Mouse (Mus musculus) Muller cell, postnatal 12 days (primary cell): Measurements from ENCODE around the gene Agap1.

ENCODE experiments used
- DNase-seq: peaks from one replicate; pipeline ENCODE4 v3.0.0-alpha.2; 2015; ENCODE audit errors: inconsistent ontology term

Gene Agap1

DNA sequence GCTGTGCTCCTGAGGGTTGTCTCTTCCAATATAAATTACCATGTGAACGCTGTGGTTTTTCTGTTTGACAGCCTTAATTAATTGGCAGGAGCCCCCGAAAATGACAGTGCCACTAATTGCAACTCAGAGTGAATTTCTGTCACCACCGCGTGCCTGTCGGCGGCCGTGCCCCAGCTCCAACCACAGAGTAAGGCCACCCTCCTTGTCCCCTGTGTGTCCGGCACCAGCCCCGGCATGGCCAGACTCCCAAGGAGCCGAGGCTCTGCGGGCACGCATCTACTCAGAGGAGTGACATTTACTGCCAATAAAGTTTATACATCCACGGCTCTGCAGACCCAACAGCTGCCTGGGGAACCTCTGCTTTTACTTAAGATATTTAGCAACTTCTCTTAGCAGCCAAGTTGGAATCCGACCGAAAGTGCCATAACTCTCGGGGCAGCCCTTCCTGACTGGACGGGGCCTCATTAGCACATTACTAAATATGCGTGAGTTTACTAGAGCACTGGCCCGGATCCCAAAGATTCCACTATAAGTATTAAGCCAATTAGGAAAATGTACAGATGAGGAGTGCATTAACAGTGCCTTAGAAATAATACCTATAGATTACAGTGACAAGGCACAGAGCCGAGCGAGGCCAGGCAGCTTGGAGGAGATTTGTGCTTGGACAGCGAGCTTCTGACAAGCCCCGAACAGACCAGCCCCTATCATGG, 394.7 kb downstream of the Agap1 start:
- DNase-seq, result peak; percentile 86

DNA sequence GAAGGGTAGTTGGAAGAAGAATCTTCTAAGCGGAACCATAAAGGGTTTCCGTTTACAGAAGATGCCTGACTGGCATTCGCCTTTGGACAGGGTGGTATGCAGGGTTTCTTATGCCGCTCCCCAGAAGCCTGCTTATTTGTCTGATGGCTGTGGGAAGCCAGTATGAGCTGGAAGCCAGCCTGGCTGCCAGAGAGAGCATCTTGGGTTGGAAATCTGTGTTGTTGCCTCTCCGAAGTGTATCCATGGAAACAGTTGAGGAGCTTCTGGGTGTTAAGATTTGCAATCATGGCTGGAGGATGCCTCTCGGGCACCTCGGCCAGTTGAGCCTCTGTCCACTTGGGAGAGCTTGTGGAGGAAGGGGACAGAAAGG, 395.2 kb downstream of the Agap1 start:
- peak; percentile 33 for DNase-seq

DNA sequence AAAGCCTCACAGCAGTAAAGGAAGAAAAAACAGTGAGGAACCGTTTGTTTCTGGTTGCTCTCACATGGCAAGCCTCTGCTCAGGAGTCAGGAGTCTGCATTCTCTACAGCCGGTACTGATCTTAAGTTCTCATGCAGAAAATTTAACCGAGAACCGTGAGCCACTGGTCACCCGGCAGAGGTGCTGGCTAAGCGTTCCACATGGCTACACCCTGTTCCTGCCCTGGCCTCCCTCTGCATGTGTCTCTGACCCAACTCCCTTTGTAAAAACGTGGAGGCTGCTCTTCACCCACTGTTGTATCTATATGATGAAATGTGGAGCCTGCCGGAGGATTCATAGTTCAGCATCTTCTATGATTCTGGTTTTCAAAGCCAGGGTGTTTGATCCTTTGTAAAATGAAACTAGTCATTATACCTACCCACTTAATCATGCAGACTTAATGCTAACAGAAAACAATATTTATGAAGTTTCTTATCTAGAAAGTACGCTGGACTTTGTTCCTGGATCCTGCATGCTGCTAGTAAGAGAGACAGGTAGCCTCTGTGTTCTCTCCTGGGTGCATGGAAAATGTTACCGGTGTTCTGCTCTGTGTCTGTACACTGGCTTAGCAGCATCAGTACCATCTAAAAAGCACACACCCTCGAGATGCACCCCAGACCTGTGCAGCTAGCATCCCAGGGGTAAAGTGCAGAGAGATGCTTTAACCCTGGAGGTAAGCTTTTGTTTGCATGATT, 396.2 kb downstream of the Agap1 start:
- DNase-seq, result no peak

DNA sequence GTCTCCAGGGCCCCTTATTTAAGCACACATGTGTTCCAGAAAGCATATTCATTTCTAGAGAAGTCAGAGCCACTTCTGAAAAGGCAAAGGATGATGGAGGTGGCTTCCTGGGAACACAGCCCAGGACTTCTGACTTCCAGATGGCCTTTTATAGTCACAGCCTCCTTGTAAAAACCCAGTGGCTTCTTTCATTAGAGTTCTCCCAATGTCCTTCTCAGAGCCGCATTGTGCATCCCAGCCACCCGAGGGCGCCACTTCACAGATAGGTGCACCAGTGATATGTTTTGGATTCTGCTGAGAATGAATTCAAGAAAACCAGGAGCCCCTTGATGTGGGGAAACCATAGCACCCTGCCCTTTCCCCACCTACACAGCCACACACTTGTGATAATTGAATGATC, 404.6 kb downstream of the Agap1 start:
- DNase-seq, result peak; percentile 37

DNA sequence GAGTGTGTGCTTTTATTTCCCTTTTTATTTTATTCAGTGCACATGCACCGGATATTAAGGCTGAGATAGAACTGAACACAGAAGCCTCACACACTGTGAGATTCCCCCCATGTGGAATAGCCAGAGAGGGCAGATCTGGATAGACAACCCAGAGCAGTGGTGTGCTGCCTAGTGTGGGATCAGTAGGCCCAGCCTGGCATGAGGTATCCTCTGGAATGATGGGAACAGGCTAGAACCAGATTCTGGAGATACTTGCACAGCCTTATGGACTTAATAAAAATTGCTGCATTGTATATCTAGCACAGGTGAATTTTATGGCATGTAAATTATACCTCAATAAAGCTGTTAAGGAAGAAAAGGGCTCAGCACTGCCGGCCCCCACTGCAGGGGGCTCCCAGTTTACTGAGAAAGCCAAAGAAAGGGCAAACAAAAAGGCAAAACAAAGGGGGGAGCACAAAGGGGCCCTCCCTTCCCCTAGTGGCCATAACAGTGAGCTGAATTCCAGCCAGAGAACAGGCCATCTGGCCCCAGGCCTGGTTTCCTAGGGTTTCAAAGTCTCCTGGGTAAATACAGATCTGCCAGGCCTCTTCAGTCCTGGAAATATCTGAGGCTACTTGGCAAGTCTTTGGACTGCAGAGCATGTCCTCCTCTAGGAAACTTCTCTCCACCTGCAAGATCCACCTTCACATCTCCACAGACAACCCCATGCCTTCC, 405.6 kb downstream of the Agap1 start:
- peak; percentile 37 for DNase-seq

DNA sequence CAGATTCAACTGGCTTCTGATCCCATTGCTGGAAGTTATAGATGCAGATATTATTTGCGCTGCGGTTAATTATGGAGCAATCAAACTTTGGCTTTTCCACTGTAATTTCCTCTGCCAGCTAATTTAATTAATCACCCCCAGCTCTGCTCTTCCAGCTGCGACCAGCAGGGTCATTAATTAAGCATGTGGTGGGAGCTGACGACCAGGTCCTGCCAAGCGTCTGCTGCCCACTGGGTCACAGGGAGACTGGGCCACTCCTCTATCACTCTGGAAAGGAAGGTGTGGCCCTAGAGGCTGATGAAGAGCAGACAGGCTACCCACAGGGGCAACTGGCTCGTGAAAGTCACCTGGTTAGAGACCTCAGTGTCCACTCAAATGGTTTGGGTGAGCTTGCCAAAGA, 411.2 kb downstream of the Agap1 start:
- DNase-seq, result no peak

DNA sequence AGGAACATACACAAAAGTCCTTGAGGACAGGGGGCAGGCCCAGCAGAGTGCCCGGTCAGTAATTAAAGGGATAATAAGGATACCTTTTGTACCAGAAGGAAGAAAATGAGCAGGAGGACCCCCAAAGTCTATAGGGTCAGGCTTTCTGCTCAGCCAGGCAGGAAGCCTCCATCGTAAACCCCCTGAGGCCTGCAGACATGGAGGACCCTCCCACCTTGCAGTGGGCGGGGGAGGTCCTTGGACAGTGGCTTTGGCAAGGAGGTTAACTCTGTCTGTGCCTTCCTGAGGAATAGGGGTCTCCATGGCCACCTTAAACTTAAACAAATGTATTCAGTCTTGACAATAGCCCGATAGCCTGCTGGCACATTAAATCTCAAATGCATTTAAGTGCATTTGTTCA, 413.2 kb downstream of the Agap1 start:
- DNase-seq, result no peak

DNA sequence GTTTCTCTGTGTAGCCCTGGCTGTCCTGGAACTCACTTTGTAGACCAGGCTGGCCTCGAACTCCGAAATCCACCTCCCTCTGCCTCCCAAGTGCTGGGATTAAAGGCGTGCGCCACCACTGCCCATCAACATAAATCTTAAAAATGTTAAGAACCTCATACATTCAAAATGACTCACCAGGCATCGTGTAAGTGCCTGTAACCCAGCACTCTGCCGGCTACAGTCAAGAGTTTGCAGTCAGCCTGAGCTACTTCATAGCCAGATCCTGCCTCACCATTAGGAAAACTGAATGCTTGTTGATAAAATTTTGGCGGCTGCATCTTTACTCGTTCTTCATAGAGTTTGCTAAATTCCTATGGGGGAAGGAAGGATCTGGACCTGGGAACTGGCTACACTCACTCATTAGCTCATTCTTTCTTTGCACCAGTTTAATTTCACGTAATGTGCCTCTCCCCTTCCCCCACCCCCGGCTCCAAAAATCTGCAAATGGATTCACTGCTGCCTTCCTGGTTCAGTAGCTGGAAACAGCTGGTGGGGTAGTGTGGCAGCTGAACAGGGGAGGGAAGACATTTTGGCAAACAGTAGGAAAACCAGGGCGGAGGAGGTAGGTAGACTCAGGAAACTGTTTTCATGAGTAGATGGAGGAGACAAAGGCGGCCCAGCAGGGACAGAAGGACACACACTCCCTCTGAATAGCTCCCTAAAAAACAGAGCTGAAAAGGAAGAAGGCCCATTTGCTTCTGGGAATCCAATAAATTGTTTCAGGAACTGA, 415.7 kb downstream of the Agap1 start:
- DNase-seq, result peak; percentile 16

DNA sequence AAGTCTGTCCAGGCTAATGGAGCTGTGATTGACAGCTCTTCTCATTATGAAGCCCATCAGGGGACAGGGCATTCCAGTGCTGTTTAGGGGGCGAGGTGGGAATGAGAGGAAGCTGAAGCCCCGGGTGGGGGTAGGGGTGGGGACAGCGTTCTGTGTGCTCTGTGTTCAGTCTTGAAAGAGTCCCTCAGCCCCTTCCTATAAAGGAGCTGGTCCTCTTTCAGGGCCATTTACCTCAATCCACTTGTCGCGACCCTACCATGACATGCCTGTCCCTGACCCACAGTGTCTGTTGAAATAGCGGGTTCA, 416.3 kb downstream of the Agap1 start:
- no peak for DNase-seq

DNA sequence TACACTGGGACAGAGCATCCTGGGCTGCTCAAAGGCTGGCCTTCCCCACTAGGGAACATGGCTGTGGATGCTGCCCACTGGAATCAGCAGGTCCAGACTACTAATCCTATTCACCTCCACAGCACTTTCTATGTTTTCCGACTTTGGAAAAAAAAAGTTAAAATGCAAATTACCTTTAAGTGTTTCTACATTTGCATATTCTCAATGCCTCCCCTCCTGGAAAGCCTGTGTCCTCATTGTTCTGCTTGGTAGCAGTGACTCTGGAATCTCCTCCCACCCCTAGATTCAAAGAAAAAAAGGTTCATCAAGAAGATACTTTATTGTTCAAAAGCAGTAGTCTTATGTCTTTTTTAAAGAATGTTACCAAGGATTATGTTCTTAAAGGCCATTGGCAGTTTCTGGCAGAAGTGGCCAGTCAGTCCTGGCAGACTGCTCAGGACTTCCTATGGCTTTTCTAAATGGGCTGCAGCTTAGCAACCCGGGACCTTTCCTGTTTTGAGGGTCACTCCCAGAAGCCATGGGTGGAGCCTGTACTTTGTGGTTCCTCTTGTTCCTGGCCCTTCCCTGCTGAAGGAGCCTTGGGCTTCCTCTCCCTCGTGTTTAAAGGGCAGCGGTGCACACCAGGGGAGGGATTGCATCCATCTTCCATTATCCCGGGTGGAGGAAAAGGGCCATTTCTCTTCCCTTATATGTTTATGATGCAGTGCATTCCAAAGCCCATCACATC, 421.9 kb downstream of the Agap1 start:
- DNase-seq, result no peak

DNA sequence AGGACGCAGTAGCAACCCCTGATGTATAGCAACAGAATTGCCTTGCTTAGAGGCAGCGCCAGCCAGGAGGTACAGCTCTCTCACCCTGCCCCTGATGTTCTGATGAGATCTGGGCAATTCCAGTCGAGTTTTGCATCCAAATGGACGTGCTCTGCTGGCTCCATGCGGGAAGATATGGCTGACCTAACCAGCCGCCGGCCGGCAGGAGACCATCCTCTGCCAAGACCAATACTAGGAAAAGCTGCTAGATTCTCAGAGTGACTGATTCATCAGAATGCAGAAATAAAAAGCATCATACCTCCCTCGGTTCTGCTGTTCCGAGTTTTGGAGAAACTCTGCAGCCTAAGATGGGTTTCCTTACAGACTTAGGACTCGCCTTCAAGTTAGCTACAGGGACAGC, 423.9 kb downstream of the Agap1 start:
- DNase-seq, result peak; percentile 40

DNA sequence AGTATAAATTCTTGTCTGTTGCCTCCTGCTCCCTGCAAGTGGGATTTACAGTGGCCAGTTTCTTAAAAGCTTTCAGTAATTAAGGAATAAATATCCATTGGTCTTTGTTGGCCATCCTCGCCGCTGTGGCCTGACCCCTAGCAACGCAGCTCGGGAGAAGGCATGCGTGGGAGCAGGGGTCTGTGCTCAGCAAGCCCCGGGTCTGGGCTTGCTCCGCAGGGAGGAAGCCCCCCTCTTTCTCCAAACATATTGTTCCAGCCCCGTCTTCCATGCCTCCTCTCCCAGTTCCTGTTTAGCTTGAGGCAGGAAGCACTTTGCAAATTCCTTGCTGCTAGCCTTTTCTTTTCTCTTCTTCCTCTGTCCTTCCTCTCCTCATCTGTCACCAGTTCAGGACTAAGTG, 425.6 kb downstream of the Agap1 start:
- DNase-seq, result no peak

DNA sequence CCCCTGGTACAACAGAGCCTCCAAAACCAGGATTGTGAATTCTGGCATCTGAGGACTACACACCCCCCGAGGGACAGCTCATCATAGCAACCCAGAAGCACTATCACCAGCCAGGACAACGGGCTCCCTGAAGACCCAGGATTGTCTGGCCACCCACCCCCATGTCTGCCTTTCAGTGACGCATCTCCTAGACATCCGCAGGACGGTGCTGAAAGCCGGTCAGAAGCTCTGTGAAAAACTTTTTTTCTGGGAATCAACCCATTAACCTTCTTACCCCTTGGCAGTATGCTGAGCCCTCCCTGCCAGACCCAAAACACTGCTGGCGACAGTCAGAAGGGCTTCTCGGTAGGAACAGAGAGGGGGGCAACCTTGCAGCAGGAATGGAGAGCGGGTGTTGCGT, 426.2 kb downstream of the Agap1 start:
- peak; percentile 80 for DNase-seq

DNA sequence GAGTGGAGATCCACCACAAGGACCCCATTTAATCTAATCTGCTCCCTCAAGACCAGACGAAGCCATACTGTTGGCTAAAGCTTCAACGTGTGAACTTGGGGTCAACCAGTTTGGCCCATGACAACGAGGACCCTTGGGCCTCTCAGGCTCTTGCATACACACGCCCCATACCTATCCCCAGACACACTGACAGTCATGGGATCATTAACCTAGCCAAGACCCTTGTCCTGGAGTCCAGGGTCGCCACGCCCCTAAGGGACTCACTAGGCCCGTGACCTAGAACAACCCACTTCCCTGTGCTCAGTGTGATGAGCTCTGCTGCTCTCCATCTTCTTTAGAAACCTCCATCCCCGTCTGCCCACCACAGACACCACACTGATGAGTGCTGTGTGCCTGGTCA, 429.7 kb downstream of the Agap1 start:
- DNase-seq, result no peak

DNA sequence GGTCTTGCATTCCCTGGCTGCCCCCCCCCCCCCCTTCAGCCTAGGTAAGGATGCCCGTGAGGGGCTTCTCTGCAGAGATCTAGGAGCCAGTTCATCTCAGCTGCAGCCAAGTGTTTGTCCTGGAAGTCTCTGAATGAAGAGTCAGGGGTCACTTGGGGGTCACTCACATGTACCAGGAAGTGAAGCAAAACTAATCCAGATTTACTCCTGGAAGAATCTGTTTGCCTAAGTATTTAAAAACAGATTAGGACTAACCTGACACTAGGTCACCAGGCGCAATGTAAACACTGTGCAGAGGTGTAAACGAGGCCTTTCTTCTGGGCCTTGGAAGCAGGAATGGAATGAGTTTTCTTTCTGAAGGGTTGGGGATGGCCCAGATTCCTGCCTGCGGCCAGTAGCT, 431.1 kb downstream of the Agap1 start:
- no peak for DNase-seq

DNA sequence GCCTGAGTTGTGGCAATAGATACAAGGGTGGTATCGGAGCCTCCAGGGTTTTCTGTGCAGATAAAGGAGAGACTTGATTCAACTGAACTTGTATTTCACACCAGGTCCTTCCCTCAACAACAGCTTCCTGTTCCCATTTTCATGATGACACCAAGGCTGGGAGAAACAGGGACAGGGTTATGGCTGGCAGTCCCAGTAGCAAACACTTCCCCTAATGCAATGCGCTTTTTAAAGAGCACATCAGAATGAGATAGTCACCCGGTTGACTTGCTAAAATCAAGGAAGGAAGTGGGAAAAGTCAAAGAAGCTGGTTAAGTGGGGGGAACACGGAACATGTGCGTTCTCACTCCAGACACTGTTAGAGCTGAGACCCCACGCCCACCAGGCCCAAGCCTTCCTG, 436.8 kb downstream of the Agap1 start:
- DNase-seq, result no peak

DNA sequence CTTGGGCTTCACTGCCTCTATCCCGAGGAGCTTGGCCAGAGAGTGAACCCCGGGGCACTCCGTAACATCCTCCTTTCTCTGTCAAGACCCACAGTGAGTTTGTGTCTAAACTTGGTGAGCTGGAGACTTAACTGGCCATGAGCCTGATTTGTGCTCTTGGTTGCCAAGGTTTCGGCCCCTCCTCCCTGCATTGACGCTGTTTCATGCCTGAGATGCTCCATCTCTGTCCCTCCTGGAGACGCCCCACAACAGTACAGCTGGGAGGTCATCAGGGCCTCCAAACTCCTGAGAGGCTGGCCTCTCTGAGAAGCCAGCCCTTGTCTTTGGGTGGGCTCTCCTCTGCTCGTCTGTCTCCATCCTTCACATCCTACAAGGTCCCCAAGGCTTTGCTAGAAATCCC, 437.7 kb downstream of the Agap1 start:
- DNase-seq, result peak; percentile 14

DNA sequence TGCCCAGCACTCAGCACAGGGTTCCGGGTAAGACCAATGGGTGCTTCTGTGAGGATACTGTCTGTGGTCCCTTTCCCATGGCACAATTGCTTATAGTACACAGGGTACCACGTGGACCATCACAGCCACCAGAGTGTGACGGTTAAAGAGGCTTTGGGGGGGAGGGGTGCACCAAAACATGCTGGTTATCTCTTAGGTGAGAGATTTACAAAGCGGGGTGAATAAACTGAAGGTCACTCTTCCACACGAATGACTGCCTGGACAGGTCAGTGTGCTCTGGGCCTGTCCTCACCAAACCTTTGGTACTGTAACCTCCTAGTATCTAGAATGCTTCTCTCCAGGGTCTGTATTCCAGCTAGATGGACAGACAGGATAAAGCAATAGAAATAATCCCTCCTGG, 441.2 kb downstream of the Agap1 start:
- DNase-seq, result no peak

DNA sequence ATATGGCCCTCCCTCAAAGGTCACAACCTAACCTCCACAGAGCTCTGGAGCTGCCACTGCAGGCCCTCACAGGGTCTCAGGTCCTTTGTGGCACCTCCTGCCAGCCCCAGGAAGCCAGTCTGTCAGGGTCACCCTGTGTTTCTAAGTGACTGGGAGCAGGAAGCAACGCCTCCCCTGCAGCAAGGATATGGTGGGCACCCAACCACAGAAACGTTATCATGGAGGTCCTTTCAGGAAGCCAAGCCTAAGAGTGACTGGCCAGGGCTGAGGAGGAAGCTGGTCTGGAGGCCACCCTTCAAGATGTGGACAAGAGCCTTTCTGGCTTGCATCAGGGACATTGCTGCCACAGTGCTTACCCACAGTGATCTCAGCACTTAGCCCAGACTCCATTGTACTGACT, 444.4 kb downstream of the Agap1 start:
- no peak for DNase-seq

DNA sequence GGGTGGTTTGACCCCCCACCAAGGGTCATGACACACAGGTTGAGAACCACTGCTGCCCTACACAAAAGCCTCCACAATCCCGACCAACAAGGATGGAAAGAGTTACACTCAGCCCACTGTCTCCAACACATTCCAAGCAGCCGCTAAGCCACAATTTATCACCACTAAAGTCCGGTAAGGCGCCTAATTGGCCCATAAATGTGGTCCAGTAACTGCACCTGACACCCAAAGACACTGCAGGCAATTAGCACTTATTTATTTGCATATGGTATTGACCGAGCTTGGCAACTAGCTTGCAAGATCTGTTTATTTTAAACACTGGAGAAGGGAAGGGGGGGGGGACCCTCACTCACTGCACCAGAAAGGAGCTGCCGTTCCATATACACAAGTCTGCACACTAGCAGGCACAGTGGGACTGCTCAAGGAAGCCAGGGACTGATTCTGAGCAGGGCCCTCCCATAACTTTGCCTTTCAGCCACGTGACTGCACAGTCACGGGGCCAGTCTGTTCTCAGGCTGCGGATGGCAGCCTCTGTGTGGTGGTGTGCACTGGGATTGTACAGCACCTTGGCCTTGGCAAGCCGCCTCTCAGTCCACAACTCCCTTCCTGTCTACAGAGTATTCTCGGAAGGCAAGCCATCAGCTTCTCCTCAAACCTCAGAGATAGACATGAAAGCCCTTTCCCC, 445.3 kb downstream of the Agap1 start:
- DNase-seq, result no peak

DNA sequence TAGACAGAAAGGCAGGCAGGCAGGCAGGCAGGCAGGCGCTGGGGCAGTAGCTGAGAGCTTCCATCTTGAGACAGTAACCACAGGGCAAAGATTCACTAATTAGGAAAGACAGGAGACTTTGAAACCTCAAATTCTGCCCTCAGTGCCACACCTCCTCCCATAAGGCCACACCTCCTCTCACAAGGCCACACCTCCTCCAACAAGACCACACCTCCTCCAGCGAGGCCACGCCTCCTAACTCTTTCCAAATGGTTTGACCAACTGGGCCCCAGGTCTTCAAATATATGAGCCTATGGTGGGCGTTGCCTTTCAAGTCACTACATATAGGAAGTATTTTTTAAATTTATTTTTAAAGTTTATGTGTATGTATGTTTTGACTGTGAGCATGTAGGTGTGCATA, 446.8 kb downstream of the Agap1 start:
- no peak for DNase-seq
